Mouse (Mus musculus) left cerebral cortex, postnatal 10 days (tissue): ENCODE results near the gene Cyp2c67. TPM values are rescaled to one million over a fixed set of nuclear protein-coding genes. Genes with fewer than 3 reads are reported as not detected.
"Not testable (repeated sequence)": the region's sequence is repeated elsewhere in the genome, so short reads cannot be mapped to it uniquely, and the experiment has no call there.

Experiments
- DNase-seq, 2 experiments: peaks; one replicate each; pipeline ENCODE4 v3.0.0; 2021 to 2022; ENCODE audit warnings: low spot score in 2 of 2, mixed read lengths in 1 of 2; ENCODE audit errors: extremely low spot score in 1 of 2
- intact Hi-C: fragments of 180-260 bp; cut with DNase I; formaldehyde crosslinking; loops from one replicate; pipeline ENCODE4 v1.15.1; 2025
- total RNA-seq, 2 experiments: library from RNA; stranded (reverse); gene quantifications; 2 replicates each; pipeline ENCODE4 v1.2.3; 2021

The Cyp2c67 gene
- total RNA-seq: not detected

- DNase-seq: no peak
- intact Hi-C loops: no loop called here
Measured at GRCm38 (mm10) chr19:39648938-39649337, at the start of gene Cyp2c67. Gene Cyp2c67 (minus strand): TSS chr19:39649051.

- DNase-seq, intact Hi-C loops: not testable (repeated sequence)
Measured at GRCm38 (mm10) chr19:39665650-39666049, 16.8 kb upstream of the Cyp2c67 start.

GRCm38 (mm10) chr19:39652381-39652780 lies 3.5 kb upstream of the Cyp2c67 start:
- no peak for DNase-seq
- intact Hi-C loops: no loop called here

- DNase-seq: no peak
- intact Hi-C loops: no loop called here
Measured at GRCm38 (mm10) chr19:39647519-39647918, 1.3 kb downstream of the Cyp2c67 start.

- DNase-seq, intact Hi-C loops: not testable (repeated sequence)
Measured at GRCm38 (mm10) chr19:39644551-39644950, 4.3 kb downstream of the Cyp2c67 start.

Other genes starting within 250 kb of the Cyp2c67 start
- gene Cyp2c38, start 186.0 kb downstream of the Cyp2c67 start, total RNA-seq: not detected
- gene Cyp2c39, start 138.2 kb downstream of the Cyp2c67 start, total RNA-seq: not detected
- not detected for gene Cyp2c68, start 92.0 kb upstream of the Cyp2c67 start, total RNA-seq
- gene Cyp2c40, start 163.8 kb upstream of the Cyp2c67 start, total RNA-seq: not detected
- gene Cyp2c69, start 237.7 kb upstream of the Cyp2c67 start, total RNA-seq: not detected